12 mouse cellular contexts compared by ENCODE assay signal in the genomic region with DNA sequence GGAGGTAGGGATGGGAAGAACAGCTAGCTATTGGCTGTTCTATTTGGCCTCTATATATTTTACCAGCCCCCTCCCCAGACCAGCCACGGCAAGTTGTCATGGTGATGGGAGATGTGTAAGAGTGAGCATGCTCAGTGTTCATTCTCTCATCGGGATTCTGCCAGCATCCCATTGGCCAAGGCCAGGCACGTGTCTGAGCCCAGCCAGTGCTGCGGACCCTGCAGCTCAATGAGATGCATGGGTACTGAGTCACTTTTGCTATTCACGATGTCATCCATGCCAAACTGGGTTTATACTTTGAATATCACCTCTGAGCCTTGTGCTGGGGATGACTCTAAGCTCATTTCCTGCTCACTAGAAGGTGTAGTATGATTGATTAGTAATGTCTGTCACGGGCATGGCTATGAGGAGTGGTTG. TPM values are rescaled to one million over a fixed set of nuclear protein-coding genes. Genes with fewer than 3 reads are reported as not detected.
A peak's percentile ranks its signal among the peaks of the same experiment; 100 is the strongest.
DNase-seq lines count a peak whose midpoint lies in the region; ATAC-seq and TF ChIP-seq lines count a peak whose summit lies in the region.
"Had no signal": no experiment of that assay in that cellular context is flagged by ENCODE, and none has a peak within 500 bp of the region (broad histone marks: within the 10 kb centered on the region; RNA-seq: fewer than 3 reads in every experiment).

No protein-coding gene starts in this region.

- H3K27ac ChIP-seq in hindbrain, embryonic 13.5 days = peak overlapping the region; percentile 63; the same call in 1 of the 2 replicates
- no peak overlapping the region for H3K27ac ChIP-seq in hindbrain, embryonic 10.5 days
- H3K27ac ChIP-seq in forebrain, embryonic 16.5 days (ENCODE audit: low read length) = no peak overlapping the region
- H3K27ac ChIP-seq in neural tube, embryonic 15.5 days (replicated peaks) = no peak overlapping the region
- H3K27ac ChIP-seq in lung, postnatal 0 days (ENCODE audit: low read length) = no peak overlapping the region

- no peaks in the 10 kb centered on the region for H3K36me3 ChIP-seq in hindbrain, embryonic 13.5 days
- H3K36me3 ChIP-seq in hindbrain, embryonic 10.5 days = no peaks in the 10 kb centered on the region
- no peaks in the 10 kb centered on the region for H3K36me3 ChIP-seq in forebrain, embryonic 16.5 days (ENCODE audit: control insufficient read depth, insufficient read depth)
- H3K36me3 ChIP-seq in neural tube, embryonic 15.5 days = no peaks in the 10 kb centered on the region
- no peaks in the 10 kb centered on the region for H3K36me3 ChIP-seq in lung, postnatal 0 days (ENCODE audit: insufficient read depth, low read length)

- peaks cover 5% of the 10 kb centered on the region; the same call in 1 of the 2 replicates for H3K27me3 ChIP-seq in hindbrain, embryonic 13.5 days
- H3K27me3 ChIP-seq in hindbrain, embryonic 10.5 days (ENCODE audit: insufficient read depth, poor library complexity, severe bottlenecking) = no peaks in the 10 kb centered on the region
- no peaks in the 10 kb centered on the region for H3K27me3 ChIP-seq in forebrain, embryonic 16.5 days (replicated peaks; ENCODE audit: control insufficient read depth, insufficient read depth, low read length)
- H3K27me3 ChIP-seq in neural tube, embryonic 15.5 days (replicated peaks) = no peaks in the 10 kb centered on the region
- no peaks in the 10 kb centered on the region for H3K27me3 ChIP-seq in lung, postnatal 0 days (replicated peaks; ENCODE audit: insufficient read depth, low read length)

- no peak for TF ChIP-seq CTCF in lung, postnatal 0 days (IDR thresholded peaks at IDR 0.05)

- 74% methylated on average over 6 of the region's 6 CpGs for WGBS in hindbrain, embryonic 13.5 days
- 82% methylated on average over 6 of the region's 6 CpGs for WGBS in hindbrain, embryonic 10.5 days
- WGBS in forebrain, embryonic 16.5 days = 75% methylated on average over 6 of the region's 6 CpGs
- 66% methylated on average over 6 of the region's 6 CpGs for WGBS in neural tube, embryonic 15.5 days
- 71% methylated on average over 6 of the region's 6 CpGs for WGBS in lung, postnatal 0 days

- H3K9me3 ChIP-seq in hindbrain, embryonic 13.5 days = no peaks in the 10 kb centered on the region
- no peaks in the 10 kb centered on the region for H3K9me3 ChIP-seq in hindbrain, embryonic 10.5 days
- no peaks in the 10 kb centered on the region for H3K9me3 ChIP-seq in forebrain, embryonic 16.5 days (ENCODE audit: control insufficient read depth, low read length)
- H3K9me3 ChIP-seq in neural tube, embryonic 15.5 days (replicated peaks) = no peaks in the 10 kb centered on the region
- H3K9me3 ChIP-seq in lung, postnatal 0 days (ENCODE audit: low read length) = no peaks in the 10 kb centered on the region

- DNase-seq in hindbrain, embryonic 10.5 days (ENCODE audit: low spot score) = no peak
- peak; percentile 30 for DNase-seq in right cerebral cortex, postnatal 4 days
- no peak for DNase-seq in right cerebral cortex, postnatal 25 days
- DNase-seq in c-Kit-positive CD71-positive TER-119-positive erythroid progenitor cells, embryonic 14.5 days (ENCODE audit: low spot score) = no peak
- no peak for DNase-seq in lung, postnatal 0 days (ENCODE audit: low spot score)
- DNase-seq: cerebellum, adult 11-12 months; embryo, embryonic 11 days; heart, adult 11 months; heart, postnatal 4 days had no signal

- no peaks in the 10 kb centered on the region for H3K4me1 ChIP-seq in hindbrain, embryonic 13.5 days (replicated peaks)
- H3K4me1 ChIP-seq in hindbrain, embryonic 10.5 days (replicated peaks) = no peaks in the 10 kb centered on the region
- H3K4me1 ChIP-seq in forebrain, embryonic 16.5 days (replicated peaks; ENCODE audit: control insufficient read depth, insufficient read depth, low read length) = no peaks in the 10 kb centered on the region
- H3K4me1 ChIP-seq in neural tube, embryonic 15.5 days = peaks cover 4% of the 10 kb centered on the region; the same call in 1 of the 2 replicates
- no peaks in the 10 kb centered on the region for H3K4me1 ChIP-seq in lung, postnatal 0 days (ENCODE audit: insufficient read depth, low read depth, low read length)

- TF ChIP-seq EP300 in lung, postnatal 0 days (IDR thresholded peaks at IDR 0.05) = no peak

- no peak overlapping the region for H3K4me2 ChIP-seq in hindbrain, embryonic 13.5 days
- H3K4me2 ChIP-seq in forebrain, embryonic 16.5 days (ENCODE audit: low read length) = no peak overlapping the region
- no peak overlapping the region for H3K4me2 ChIP-seq in neural tube, embryonic 15.5 days
- H3K4me2 ChIP-seq in lung, postnatal 0 days (replicated peaks; ENCODE audit: low read depth, low read length) = no peak overlapping the region

- H3K4me3 ChIP-seq in hindbrain, embryonic 13.5 days = no peak overlapping the region
- H3K4me3 ChIP-seq in hindbrain, embryonic 10.5 days = no peak overlapping the region
- H3K4me3 ChIP-seq in forebrain, embryonic 16.5 days (replicated peaks; ENCODE audit: low read length) = no peak overlapping the region
- no peak overlapping the region for H3K4me3 ChIP-seq in neural tube, embryonic 15.5 days (replicated peaks)
- H3K4me3 ChIP-seq in lung, postnatal 0 days (ENCODE audit: low read depth, low read length) = no peak overlapping the region

- ATAC-seq in hindbrain, embryonic 13.5 days (ENCODE audit: low FRiP score) = peak; percentile 84
- ATAC-seq in forebrain, embryonic 16.5 days = peak; percentile 88
- ATAC-seq in neural tube, embryonic 15.5 days (ENCODE audit: low FRiP score) = peak; percentile 89
- ATAC-seq in lung, postnatal 0 days = no peak

- no peak overlapping the region for H3K9ac ChIP-seq in hindbrain, embryonic 13.5 days
- H3K9ac ChIP-seq in forebrain, embryonic 16.5 days (replicated peaks; ENCODE audit: low read depth, low read length) = no peak overlapping the region
- H3K9ac ChIP-seq in neural tube, embryonic 15.5 days (replicated peaks) = no peak overlapping the region
- H3K9ac ChIP-seq in lung, postnatal 0 days (replicated peaks; ENCODE audit: low read depth) = no peak overlapping the region

RNA-seq across cellular contexts. Expression of gene Ccdc114, which starts 49.4 kb away (rescaled TPM):
- polyA plus RNA-seq in hindbrain, embryonic 13.5 days (2015; fragmentation: Nextera tagmentation; extraction: Ambion mirVana) = 4.9 and 7.6 TPM in 2 replicates
- polyA plus RNA-seq in hindbrain, embryonic 10.5 days (2016; fragmentation: Nextera tagmentation; extraction: Ambion mirVana) = 6.5 and 7.7 TPM in 2 replicates
- 3.1 and 4.6 TPM in 2 replicates for polyA plus RNA-seq in forebrain, embryonic 16.5 days (2015; fragmentation: Nextera tagmentation; extraction: Ambion mirVana)
- polyA plus RNA-seq in neural tube, embryonic 15.5 days (2015; fragmentation: Nextera tagmentation; extraction: Ambion mirVana) = 5.9 and 6.2 TPM in 2 replicates
- 8.9 and 11.2 TPM in 2 replicates for polyA plus RNA-seq in lung, postnatal 0 days (2015; fragmentation: Nextera tagmentation; extraction: Ambion mirVana)

RNA-seq across cellular contexts. Expression of gene Emp3, which starts 52.1 kb away (rescaled TPM):
- 33.7 and 45.9 TPM in 2 replicates for polyA plus RNA-seq in hindbrain, embryonic 13.5 days (2015; fragmentation: Nextera tagmentation; extraction: Ambion mirVana)
- 16.7 and 29.7 TPM in 2 replicates for polyA plus RNA-seq in hindbrain, embryonic 10.5 days (2016; fragmentation: Nextera tagmentation; extraction: Ambion mirVana)
- 19.2 and 21.6 TPM in 2 replicates for polyA plus RNA-seq in forebrain, embryonic 16.5 days (2015; fragmentation: Nextera tagmentation; extraction: Ambion mirVana)
- 48.2 and 70.1 TPM in 2 replicates for polyA plus RNA-seq in neural tube, embryonic 15.5 days (2015; fragmentation: Nextera tagmentation; extraction: Ambion mirVana)
- polyA plus RNA-seq in lung, postnatal 0 days (2015; fragmentation: Nextera tagmentation; extraction: Ambion mirVana) = 233 and 255 TPM in 2 replicates

RNA-seq across cellular contexts. Expression of gene Abcc6, which starts 56.8 kb away (rescaled TPM):
- polyA plus RNA-seq in hindbrain, embryonic 13.5 days (2015; fragmentation: Nextera tagmentation; extraction: Ambion mirVana) = 0.23 and 0.40 TPM in 2 replicates
- 0.12 and 0.20 TPM in 2 replicates for polyA plus RNA-seq in hindbrain, embryonic 10.5 days (2016; fragmentation: Nextera tagmentation; extraction: Ambion mirVana)
- 0.47 and 0.86 TPM in 2 replicates for polyA plus RNA-seq in forebrain, embryonic 16.5 days (2015; fragmentation: Nextera tagmentation; extraction: Ambion mirVana)
- polyA plus RNA-seq in neural tube, embryonic 15.5 days (2015; fragmentation: Nextera tagmentation; extraction: Ambion mirVana) = 0.56 and 0.75 TPM in 2 replicates
- polyA plus RNA-seq in lung, postnatal 0 days (2015; fragmentation: Nextera tagmentation; extraction: Ambion mirVana) = 0.26 and 0.37 TPM in 2 replicates
